Mouse (Mus musculus) skeletal muscle tissue, adult 2 months (tissue): ENCODE data around the gene Sf3a3.
"Not testable (repeated sequence)": the region's sequence is repeated elsewhere in the genome, so short reads cannot be mapped to it uniquely, and the experiment has no call there.

ENCODE experiments used
- DNase-seq: peaks from one replicate; pipeline ENCODE4 v3.0.0-alpha.2; 2012; ENCODE audit warnings: low read depth, low spot score

Sf3a3 gene

GRCm38 (mm10) chr4:124700248-124700971, 14.2 kb upstream of the Sf3a3 start, which contains the start of gene Fhl3:
TSS of gene Fhl3 (plus strand) at chr4:124700701.
- peak; percentile 79 for DNase-seq

GRCm38 (mm10) chr4:124701052-124701845, 13.3 kb upstream of the Sf3a3 start:
- DNase-seq, result peak; percentile 89

GRCm38 (mm10) chr4:124701916-124702315, 12.7 kb upstream of the Sf3a3 start:
- peak; percentile 80 for DNase-seq

GRCm38 (mm10) chr4:124703406-124703805, 11.2 kb upstream of the Sf3a3 start:
- DNase-seq, result peak; percentile 81

GRCm38 (mm10) chr4:124703881-124704796, 10.4 kb upstream of the Sf3a3 start:
- no peak for DNase-seq

- DNase-seq, result no peak
Observed at GRCm38 (mm10) chr4:124704797-124705474, 9.6 kb upstream of the Sf3a3 start.

GRCm38 (mm10) chr4:124705661-124706269, 8.8 kb upstream of the Sf3a3 start:
- DNase-seq, result no peak

GRCm38 (mm10) chr4:124707381-124708199, 7.0 kb upstream of the Sf3a3 start:
- not testable (repeated sequence) for DNase-seq

GRCm38 (mm10) chr4:124708200-124708517, 6.4 kb upstream of the Sf3a3 start:
- DNase-seq, result not testable (repeated sequence)

- peak; percentile 88 for DNase-seq
Observed at GRCm38 (mm10) chr4:124708518-124709477, 5.8 kb upstream of the Sf3a3 start.

GRCm38 (mm10) chr4:124709961-124710446, 4.6 kb upstream of the Sf3a3 start:
- no peak for DNase-seq

GRCm38 (mm10) chr4:124710776-124711291, 3.7 kb upstream of the Sf3a3 start:
- no peak for DNase-seq

- DNase-seq, result no peak
Observed at GRCm38 (mm10) chr4:124712618-124713017, 2.0 kb upstream of the Sf3a3 start.

- not testable (repeated sequence) for DNase-seq
Observed at GRCm38 (mm10) chr4:124713850-124714249, 726 bp upstream of the Sf3a3 start.

- DNase-seq, result no peak
Observed at GRCm38 (mm10) chr4:124719101-124719500, 4.5 kb downstream of the Sf3a3 start.

- DNase-seq, result no peak
Observed at GRCm38 (mm10) chr4:124726121-124726520, 11.5 kb downstream of the Sf3a3 start.

GRCm38 (mm10) chr4:124736952-124737351, 22.4 kb downstream of the Sf3a3 start:
- no peak for DNase-seq

- no peak for DNase-seq
Observed at GRCm38 (mm10) chr4:124737486-124737885, 22.9 kb downstream of the Sf3a3 start.
